Mouse (Mus musculus): ENCODE measurements around the gene Pkp2. TPM values are rescaled to one million over a fixed set of nuclear protein-coding genes. Genes with fewer than 3 reads are reported as not detected.
"Not testable (repeated sequence)": the region's sequence is repeated elsewhere in the genome, so short reads cannot be mapped to it uniquely, and the experiment has no call there.

Gene Pkp2
- polyA plus RNA-seq (2015; fragmentation: Nextera tagmentation; extraction: Ambion mirVana) = 1.7 and 2.2 TPM in 2 replicates

- WGBS = 1% methylated on average over 51 of the region's 59 CpGs
- Histone ChIP-seq H3K4me3 (peak within 1 kb of the TSS; percentile 59), H3K36me3 (no peaks in the 10 kb centered on the region), H3K9me3 (no peaks in the 10 kb centered on the region), H3K27ac (no peak within 1 kb of the TSS), H3K27me3 (peaks cover 37% of the 10 kb centered on the region), H3K4me1 (peaks cover 12% of the 10 kb centered on the region), H3K9ac (peak within 1 kb of the TSS; percentile 26; the same call in 1 of the 2 replicates), H3K4me2 (peak within 1 kb of the TSS; percentile 99)
- ATAC-seq (ENCODE audit: insufficient number of reproducible peaks, low FRiP score, low TSS enrichment, low read depth) = peak; percentile 83; the same call in 1 of the 2 replicates
Measured at GRCm38 (mm10) chr16:16213079-16213760, at the start of gene Pkp2. Pkp2 (plus strand) TSS chr16:16213318.

- Histone ChIP-seq H3K27ac (no peak overlapping the region), H3K4me1 (no peaks in the 10 kb centered on the region), H3K9ac (no peak overlapping the region), H3K27me3 (no peaks in the 10 kb centered on the region), H3K4me3 (no peak overlapping the region), H3K4me2 (no peak overlapping the region), H3K9me3 (no peaks in the 10 kb centered on the region), H3K36me3 (no peaks in the 10 kb centered on the region)
- WGBS = 61% methylated on average over 17 of the region's 17 CpGs
- ATAC-seq (ENCODE audit: insufficient number of reproducible peaks, low FRiP score, low TSS enrichment, low read depth) = no peak
Measured at GRCm38 (mm10) chr16:16197374-16197773, 15.7 kb upstream of the Pkp2 start.

- H3K36me3 ChIP-seq; H3K4me1 ChIP-seq; H3K4me2 ChIP-seq; H3K27me3 ChIP-seq; ATAC-seq (ENCODE audit: insufficient number of reproducible peaks, low FRiP score, low TSS enrichment, low read depth); H3K9ac ChIP-seq; H3K27ac ChIP-seq; H3K9me3 ChIP-seq; H3K4me3 ChIP-seq: not testable (repeated sequence)
- WGBS = 41% methylated on average over 8 of the region's 8 CpGs
Measured at GRCm38 (mm10) chr16:16201991-16202390, 11.1 kb upstream of the Pkp2 start.

- 91% methylated on average over 1 of the region's 1 CpGs for WGBS
- H3K9ac ChIP-seq = no peak overlapping the region
Measured at GRCm38 (mm10) chr16:16204648-16205047, 8.5 kb upstream of the Pkp2 start.

GRCm38 (mm10) chr16:16212723-16213078 lies 417 bp upstream of the Pkp2 start:
- Histone ChIP-seq H3K4me1 (peaks cover 12% of the 10 kb centered on the region), H3K4me3 (peak overlapping the region; percentile 59), H3K27me3 (peaks cover 37% of the 10 kb centered on the region), H3K27ac (no peak overlapping the region), H3K4me2 (peak overlapping the region; percentile 99), H3K9ac (no peak overlapping the region), H3K36me3 (no peaks in the 10 kb centered on the region), H3K9me3 (no peaks in the 10 kb centered on the region)
- no peak for ATAC-seq (ENCODE audit: insufficient number of reproducible peaks, low FRiP score, low TSS enrichment, low read depth)
- 13% methylated on average over 7 of the region's 7 CpGs for WGBS

More at GRCm38 (mm10) chr16:16204648-16205047, 8.5 kb upstream of the Pkp2 start:
- no peaks in the 10 kb centered on the region for H3K36me3 ChIP-seq
- no peak overlapping the region for H3K4me2 ChIP-seq
- no peak overlapping the region for H3K27ac ChIP-seq
- no peaks in the 10 kb centered on the region for H3K27me3 ChIP-seq
- H3K4me3 ChIP-seq = no peak overlapping the region
- no peaks in the 10 kb centered on the region for H3K9me3 ChIP-seq
- H3K4me1 ChIP-seq = no peaks in the 10 kb centered on the region
- ATAC-seq (ENCODE audit: insufficient number of reproducible peaks, low FRiP score, low TSS enrichment, low read depth) = no peak

GRCm38 (mm10) chr16:16213761-16214305 lies 715 bp downstream of the Pkp2 start:
- ATAC-seq (ENCODE audit: insufficient number of reproducible peaks, low FRiP score, low TSS enrichment, low read depth) = no peak
- Histone ChIP-seq H3K27me3 (peaks cover 37% of the 10 kb centered on the region), H3K27ac (no peak overlapping the region), H3K36me3 (no peaks in the 10 kb centered on the region), H3K4me3 (peak overlapping the region; percentile 59), H3K4me1 (peaks cover 12% of the 10 kb centered on the region), H3K9ac (no peak overlapping the region), H3K4me2 (peak overlapping the region; percentile 99), H3K9me3 (no peaks in the 10 kb centered on the region)
- 1% methylated on average over 17 of the region's 17 CpGs for WGBS

GRCm38 (mm10) chr16:16215645-16216387 lies 2.7 kb downstream of the Pkp2 start:
- Histone ChIP-seq H3K4me2 (no peak overlapping the region), H3K27ac (no peak overlapping the region), H3K4me1 (peaks cover 12% of the 10 kb centered on the region), H3K9ac (no peak overlapping the region), H3K27me3 (peaks cover 37% of the 10 kb centered on the region), H3K4me3 (no peak overlapping the region), H3K9me3 (no peaks in the 10 kb centered on the region), H3K36me3 (no peaks in the 10 kb centered on the region)
- ATAC-seq (ENCODE audit: insufficient number of reproducible peaks, low FRiP score, low TSS enrichment, low read depth) = no peak
- WGBS = 18% methylated on average over 11 of the region's 11 CpGs

GRCm38 (mm10) chr16:16216934-16217333 lies 3.8 kb downstream of the Pkp2 start:
- no peak overlapping the region for H3K9ac ChIP-seq
- peaks cover 12% of the 10 kb centered on the region for H3K4me1 ChIP-seq
- ATAC-seq (ENCODE audit: insufficient number of reproducible peaks, low FRiP score, low TSS enrichment, low read depth) = no peak
- H3K27ac ChIP-seq = no peak overlapping the region
- H3K9me3 ChIP-seq = no peaks in the 10 kb centered on the region
- WGBS = 85% methylated on average over 1 of the region's 1 CpGs
- H3K4me2 ChIP-seq = no peak overlapping the region
- H3K36me3 ChIP-seq = no peaks in the 10 kb centered on the region
- H3K27me3 ChIP-seq = peaks cover 36% of the 10 kb centered on the region
- no peak overlapping the region for H3K4me3 ChIP-seq

- no peak overlapping the region for H3K27ac ChIP-seq
- H3K4me1 ChIP-seq = no peaks in the 10 kb centered on the region
- no peaks in the 10 kb centered on the region for H3K36me3 ChIP-seq
- H3K4me2 ChIP-seq = no peak overlapping the region
- H3K9me3 ChIP-seq = no peaks in the 10 kb centered on the region
- H3K4me3 ChIP-seq = no peak overlapping the region
- ATAC-seq (ENCODE audit: insufficient number of reproducible peaks, low FRiP score, low TSS enrichment, low read depth) = no peak
- 35% methylated on average over 3 of the region's 3 CpGs for WGBS
- no peak overlapping the region for H3K9ac ChIP-seq
- peaks cover 13% of the 10 kb centered on the region; the same call in 1 of the 2 replicates for H3K27me3 ChIP-seq
Measured at GRCm38 (mm10) chr16:16219835-16220234, 6.7 kb downstream of the Pkp2 start.

- no peak overlapping the region for H3K27ac ChIP-seq
- H3K4me3 ChIP-seq = no peak overlapping the region
- H3K36me3 ChIP-seq = no peaks in the 10 kb centered on the region
- no peak for ATAC-seq (ENCODE audit: insufficient number of reproducible peaks, low FRiP score, low TSS enrichment, low read depth)
- no peak overlapping the region for H3K4me2 ChIP-seq
- H3K9ac ChIP-seq = no peak overlapping the region
- no peaks in the 10 kb centered on the region for H3K4me1 ChIP-seq
- 44% methylated on average over 1 of the region's 1 CpGs for WGBS
- no peaks in the 10 kb centered on the region for H3K9me3 ChIP-seq
- no peaks in the 10 kb centered on the region for H3K27me3 ChIP-seq
Measured at GRCm38 (mm10) chr16:16222651-16223050, 9.5 kb downstream of the Pkp2 start.

GRCm38 (mm10) chr16:16224506-16224924 lies 11.4 kb downstream of the Pkp2 start:
- Histone ChIP-seq H3K4me1 (no peaks in the 10 kb centered on the region), H3K27ac (no peak overlapping the region), H3K4me3 (no peak overlapping the region), H3K36me3 (no peaks in the 10 kb centered on the region), H3K4me2 (no peak overlapping the region), H3K9ac (no peak overlapping the region), H3K27me3 (no peaks in the 10 kb centered on the region), H3K9me3 (no peaks in the 10 kb centered on the region)
- 38% methylated on average over 4 of the region's 4 CpGs for WGBS
- no peak for ATAC-seq (ENCODE audit: insufficient number of reproducible peaks, low FRiP score, low TSS enrichment, low read depth)

- Histone ChIP-seq H3K4me3 (no peak overlapping the region), H3K9me3 (no peaks in the 10 kb centered on the region), H3K27ac (no peak overlapping the region), H3K4me1 (no peaks in the 10 kb centered on the region), H3K27me3 (no peaks in the 10 kb centered on the region), H3K36me3 (no peaks in the 10 kb centered on the region), H3K4me2 (no peak overlapping the region), H3K9ac (no peak overlapping the region)
- no peak; the same call in 1 of the 2 replicates for ATAC-seq (ENCODE audit: insufficient number of reproducible peaks, low FRiP score, low TSS enrichment, low read depth)
- WGBS = 92% methylated on average over 22 of the region's 22 CpGs
Measured at GRCm38 (mm10) chr16:16225828-16226227, 12.7 kb downstream of the Pkp2 start.
